Mouse (Mus musculus) C2C12 (cell line): ENCODE data around the gene Srsf3.

Source experiments
- CTCF ChIP-seq: IDR thresholded peaks from one replicate; pipeline ENCODE4 v1.5.1; 2011; ENCODE audit not compliant: control insufficient read depth, insufficient read depth, insufficient read length
- MYOG ChIP-seq: IDR thresholded peaks from one replicate; pipeline ENCODE4 v1.6.1; 2011; ENCODE audit not compliant: control insufficient read depth, insufficient read length; ENCODE audit errors: extremely low read depth

DNA sequence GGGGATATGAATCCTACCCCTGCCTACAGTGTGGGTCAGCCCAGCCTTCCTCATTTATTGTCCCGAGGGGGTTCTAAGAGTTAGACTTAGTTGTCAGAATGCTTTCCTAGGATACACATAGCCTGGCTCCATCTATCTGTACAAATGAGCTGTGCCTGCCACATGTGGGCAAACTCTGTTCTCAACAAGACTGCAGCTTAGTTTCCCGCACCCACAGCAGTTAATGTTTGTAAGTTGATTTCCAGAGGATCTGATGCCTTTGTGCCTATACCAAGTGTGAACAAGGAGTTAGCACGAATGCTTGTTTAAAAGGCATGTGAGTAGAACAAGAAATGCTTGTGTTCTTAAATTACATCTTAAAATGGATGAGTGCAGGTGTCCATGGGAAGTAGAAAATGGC, 11.2 kb downstream of the Srsf3 start:
- no peak for TF ChIP-seq CTCF
- no peak for TF ChIP-seq MYOG
